Mouse (Mus musculus) lung, adult 2 months (tissue): ENCODE measurements around the gene Cpne8.

ENCODE experiments used
- CTCF ChIP-seq: fragments of 200-500 bp; IDR thresholded peaks from 2 replicates; pipeline ENCODE4 v1.5.1; 2011; ENCODE audit warnings: mild to moderate bottlenecking, low read length, control low read depth; ENCODE audit not compliant: insufficient read depth
- POLR2A ChIP-seq: fragments of 200-500 bp; IDR thresholded peaks from 2 replicates; pipeline ENCODE4 v1.6.1; 2011; ENCODE audit warnings: low read depth, mild to moderate bottlenecking, control low read depth, low read length, borderline replicate concordance; ENCODE audit errors: extremely low read depth

DNA sequence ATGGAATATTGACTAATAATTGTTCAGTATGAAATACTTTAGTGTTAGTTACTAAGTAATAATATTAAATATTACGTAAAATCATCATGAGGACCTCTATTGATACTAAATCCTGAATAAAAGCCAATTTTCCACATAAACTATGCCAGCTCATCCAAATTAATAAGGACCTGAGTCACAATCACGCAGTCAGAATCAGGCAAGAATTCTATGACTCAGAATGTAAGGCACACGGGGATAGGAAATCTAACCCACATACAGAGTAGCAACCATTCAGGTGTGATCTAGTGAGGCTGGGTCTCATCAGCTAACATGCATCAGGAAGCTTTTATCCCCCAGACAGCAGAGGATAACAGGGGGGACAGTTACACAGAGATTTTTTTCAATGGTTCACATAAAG lies 72.1 kb downstream of the Cpne8 start:
- TF ChIP-seq CTCF: no peak
- no peak for TF ChIP-seq POLR2A
